Mouse (Mus musculus): ENCODE measurements at regions not wholly inside any gene's neighbourhood (a gene's known extent, or its start where the extent isn't known, plus 50 kb on each side); places are given as distances from the start of the nearest gene placed in this dataset.

- H3K36me3 ChIP-seq (ENCODE audit: control insufficient read depth in 1 of 2, insufficient read depth in 2 of 2, low read length in 2 of 2), result no peaks in the 10 kb centered on the region
- no peak for DNase-seq (ENCODE audit: low read depth, low spot score)
- TF ChIP-seq CHD1 (IDR thresholded peaks at IDR 0.05; ENCODE audit: low read depth, low read length) (no peak), NRF1 (IDR thresholded peaks at IDR 0.05; ENCODE audit: insufficient read depth, low read depth, low read length, poor library complexity, severe bottlenecking) (no peak), ZMIZ1 (IDR thresholded peaks at IDR 0.05; ENCODE audit: low read depth, low read length) (no peak), GABPA (IDR thresholded peaks at IDR 0.05; ENCODE audit: low read depth, low read length) (no peak), POLR2A (IDR thresholded peaks at IDR 0.05; ENCODE audit: control insufficient read depth in 1 of 2, insufficient read depth in 1 of 2, low read depth in 1 of 2, low read length in 2 of 2, poor library complexity in 1 of 2) (no peak), EP300 (IDR thresholded peaks at IDR 0.05; ENCODE audit: low read depth in 1 of 2, low read length in 2 of 2) (no peak), ZNF384 (IDR thresholded peaks at IDR 0.05; ENCODE audit: low read depth, low read length) (no peak), USF1 (IDR thresholded peaks at IDR 0.05; ENCODE audit: low read depth, low read length) (no peak), HCFC1 (IDR thresholded peaks at IDR 0.05; ENCODE audit: low read depth, low read length) (no peak)
- H3K9me3 ChIP-seq (replicated peaks; ENCODE audit: insufficient read depth, low read length), result no peaks in the 10 kb centered on the region
- H3K27ac ChIP-seq (ENCODE audit: control insufficient read depth, low read depth, low read length), result no peak overlapping the region
- H3K79me2 ChIP-seq (ENCODE audit: control insufficient read depth, insufficient read depth, low read length, poor library complexity), result no peaks in the 10 kb centered on the region
- no peaks in the 10 kb centered on the region for H3K27me3 ChIP-seq (ENCODE audit: control insufficient read depth in 1 of 2, insufficient read depth in 2 of 2, low read length in 2 of 2)
- H3K4me3 ChIP-seq (ENCODE audit: control insufficient read depth in 1 of 2, insufficient read depth in 1 of 2, low read depth in 2 of 2, low read length in 2 of 2), result no peak overlapping the region
- no peaks in the 10 kb centered on the region for H3K4me1 ChIP-seq (ENCODE audit: control insufficient read depth in 1 of 2, insufficient read depth in 2 of 2, low read length in 2 of 2)
- no peak overlapping the region for H3K9ac ChIP-seq (ENCODE audit: control insufficient read depth, low read depth, low read length, poor library complexity, severe bottlenecking)
These were observed 197.4 kb upstream of the Slc16a7 start for GRCm38 (mm10) chr10:125586489-125587147.

DNA sequence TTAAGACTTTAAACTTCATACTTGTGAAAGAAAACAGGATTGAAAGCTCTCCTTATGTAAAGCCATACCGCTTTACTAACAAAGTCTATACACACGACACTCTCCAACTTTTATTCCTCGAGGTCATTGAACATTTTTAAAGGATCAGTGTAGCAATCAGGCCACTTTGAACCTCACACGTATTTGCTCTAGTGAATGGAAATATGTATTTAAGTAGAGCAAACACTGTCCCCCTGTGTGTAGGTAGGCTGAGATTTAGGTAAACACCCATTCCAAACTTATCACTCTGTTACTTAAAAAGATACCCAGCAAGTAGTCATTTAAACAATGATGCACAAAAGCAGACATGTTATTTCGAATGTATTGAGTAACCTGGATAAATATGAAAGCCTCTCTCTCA, 203.7 kb upstream of the Slc16a7 start:
- Histone ChIP-seq H3K4me3 (ENCODE audit: control insufficient read depth in 1 of 2, insufficient read depth in 1 of 2, low read depth in 2 of 2, low read length in 2 of 2) (no peak overlapping the region), H3K36me3 (ENCODE audit: control insufficient read depth in 1 of 2, insufficient read depth in 2 of 2, low read length in 2 of 2) (no peaks in the 10 kb centered on the region), H3K27ac (ENCODE audit: control insufficient read depth, low read depth, low read length) (no peak overlapping the region), H3K9ac (ENCODE audit: control insufficient read depth, low read depth, low read length, poor library complexity, severe bottlenecking) (no peak overlapping the region), H3K9me3 (replicated peaks; ENCODE audit: insufficient read depth, low read length) (no peaks in the 10 kb centered on the region), H3K79me2 (ENCODE audit: control insufficient read depth, insufficient read depth, low read length, poor library complexity) (no peaks in the 10 kb centered on the region), H3K27me3 (ENCODE audit: control insufficient read depth in 1 of 2, insufficient read depth in 2 of 2, low read length in 2 of 2) (no peaks in the 10 kb centered on the region), H3K4me1 (ENCODE audit: control insufficient read depth in 1 of 2, insufficient read depth in 2 of 2, low read length in 2 of 2) (no peaks in the 10 kb centered on the region)
- TF ChIP-seq POLR2AphosphoS2 (IDR thresholded peaks at IDR 0.05; ENCODE audit: low read length), result no peak
- no peak for TF ChIP-seq UBTF (IDR thresholded peaks at IDR 0.05; ENCODE audit: borderline replicate concordance, insufficient read depth, low read depth, low read length)
- no peak for TF ChIP-seq SIN3A (IDR thresholded peaks at IDR 0.05; ENCODE audit: low read length)
- TF ChIP-seq ZNF384 (IDR thresholded peaks at IDR 0.05; ENCODE audit: low read depth, low read length), result no peak
- TF ChIP-seq TCF12 (IDR thresholded peaks at IDR 0.05; ENCODE audit: low read depth, low read length), result no peak
- TF ChIP-seq RAD21 (IDR thresholded peaks at IDR 0.05; ENCODE audit: low read depth, low read length), result no peak
- no peak for TF ChIP-seq ZC3H11A (IDR thresholded peaks at IDR 0.05; ENCODE audit: low read depth, low read length)
- no peak for TF ChIP-seq MEF2A (IDR thresholded peaks at IDR 0.05; ENCODE audit: extremely low read depth, insufficient replicate concordance, low read depth, low read length, poor library complexity, severe bottlenecking)
- no peak for TF ChIP-seq SMC3 (IDR thresholded peaks at IDR 0.05; ENCODE audit: low read depth, low read length)
- TF ChIP-seq KAT2A (conservative IDR thresholded peaks at IDR 0.05; ENCODE audit: low read depth, low read length), result no peak
- TF ChIP-seq MAFK (IDR thresholded peaks at IDR 0.05; ENCODE audit: borderline replicate concordance, low read depth, low read length), result no peak
- TF ChIP-seq ETS1 (IDR thresholded peaks at IDR 0.05; ENCODE audit: low read depth, low read length), result no peak
- no peak for TF ChIP-seq EP300 (IDR thresholded peaks at IDR 0.05; ENCODE audit: low read depth in 1 of 2, low read length in 2 of 2)
- TF ChIP-seq ZMIZ1 (IDR thresholded peaks at IDR 0.05; ENCODE audit: low read depth, low read length), result no peak
- TF ChIP-seq GABPA (IDR thresholded peaks at IDR 0.05; ENCODE audit: low read depth, low read length), result no peak
- no peak for DNase-seq (ENCODE audit: low read depth, low spot score)
